Mouse (Mus musculus) forelimb bud, embryonic 11.5 days (tissue): ENCODE results near the gene Sst.

ENCODE experiments used
- DNase-seq: peaks from one replicate; pipeline ENCODE4 v3.0.0-alpha.2; 2012; ENCODE audit warnings: low read depth, low spot score

Sst gene

DNA sequence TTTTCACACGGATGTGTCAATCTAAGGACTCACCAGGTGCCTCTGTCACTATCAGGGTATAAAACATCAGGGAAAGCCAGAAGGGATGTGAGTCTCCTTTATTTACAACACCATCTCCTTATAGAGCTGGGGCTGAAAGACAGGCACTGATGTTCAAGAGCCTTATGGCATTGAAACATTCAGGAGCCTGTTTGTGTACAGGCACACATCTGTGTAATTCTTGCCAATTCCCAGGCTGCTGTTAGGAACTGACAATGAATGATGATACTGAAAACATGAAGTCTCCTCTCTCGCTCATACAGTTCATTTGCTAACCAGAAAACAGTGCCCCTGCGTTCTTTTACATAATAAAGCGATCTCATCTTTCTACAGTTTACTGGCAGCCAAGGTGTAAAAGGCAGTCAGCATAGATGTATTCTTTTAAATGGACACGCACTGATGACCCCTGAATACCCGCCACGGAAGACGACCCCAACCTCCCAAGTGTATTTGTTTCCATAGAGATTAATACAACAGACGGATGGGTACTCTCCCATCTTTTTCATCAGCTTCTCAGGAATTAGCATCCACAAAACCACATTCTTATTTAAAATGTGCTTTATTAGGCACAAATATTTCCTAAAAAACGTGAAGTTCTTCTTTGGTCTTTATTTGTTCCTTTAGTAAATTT lies 2.7 kb downstream of the Sst start:
- no peak for DNase-seq

DNA sequence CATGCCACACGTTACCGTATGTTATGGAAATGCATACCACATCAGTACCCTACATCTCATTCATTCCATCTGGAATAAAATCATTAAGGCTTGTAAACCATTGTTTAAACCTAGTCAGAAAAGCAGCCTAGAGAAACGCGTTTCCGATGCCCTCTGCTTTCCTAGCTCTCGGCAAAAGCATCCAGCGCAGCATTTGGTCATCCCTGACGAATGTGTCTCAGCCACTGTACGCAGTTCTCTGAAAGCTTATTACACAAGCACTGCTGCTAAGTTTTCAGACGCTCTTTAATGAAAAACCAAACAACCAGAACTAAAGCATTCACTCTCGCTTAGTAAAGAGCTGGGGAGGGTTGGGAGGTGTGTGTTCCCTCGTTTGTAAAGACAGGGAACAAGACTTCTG lies 5.7 kb downstream of the Sst start:
- no peak for DNase-seq

DNA sequence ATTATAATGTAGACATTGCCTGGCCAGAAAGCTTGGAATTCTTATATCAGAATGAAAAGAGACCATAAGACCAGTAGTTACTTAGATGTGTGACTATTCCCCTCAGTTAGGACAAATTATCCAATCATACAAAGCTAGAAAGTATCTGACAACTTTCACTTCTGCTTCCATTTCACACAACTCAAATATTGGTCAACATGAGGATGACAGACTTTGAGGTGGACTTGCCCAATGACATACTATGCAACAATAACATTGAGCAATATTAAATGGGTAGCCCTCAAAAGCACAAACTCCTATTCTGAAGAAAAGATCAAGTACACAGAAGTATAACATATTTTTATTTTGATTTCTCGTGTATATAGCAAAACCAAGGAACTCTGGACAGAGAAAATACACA lies 35.5 kb downstream of the Sst start:
- DNase-seq, result no peak

DNA sequence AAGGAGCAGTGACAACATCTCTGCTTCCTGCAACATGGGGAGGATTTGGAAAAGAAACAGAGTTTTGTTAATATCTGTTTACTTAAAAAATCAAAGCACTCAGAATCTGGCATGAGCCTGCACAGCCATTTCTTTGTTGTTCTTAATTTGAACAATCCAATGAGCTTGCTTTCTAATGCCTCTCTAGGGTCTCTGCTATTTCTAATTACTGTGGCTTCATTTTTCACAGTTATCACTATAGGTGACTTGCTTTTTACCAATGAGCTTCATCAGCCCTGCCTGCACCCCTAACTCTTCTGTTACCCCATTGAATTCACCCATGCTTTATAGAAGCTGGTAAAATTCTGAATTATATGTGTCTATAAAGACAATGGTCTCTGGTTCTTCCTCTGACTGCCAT lies 41.0 kb downstream of the Sst start:
- no peak for DNase-seq

DNA sequence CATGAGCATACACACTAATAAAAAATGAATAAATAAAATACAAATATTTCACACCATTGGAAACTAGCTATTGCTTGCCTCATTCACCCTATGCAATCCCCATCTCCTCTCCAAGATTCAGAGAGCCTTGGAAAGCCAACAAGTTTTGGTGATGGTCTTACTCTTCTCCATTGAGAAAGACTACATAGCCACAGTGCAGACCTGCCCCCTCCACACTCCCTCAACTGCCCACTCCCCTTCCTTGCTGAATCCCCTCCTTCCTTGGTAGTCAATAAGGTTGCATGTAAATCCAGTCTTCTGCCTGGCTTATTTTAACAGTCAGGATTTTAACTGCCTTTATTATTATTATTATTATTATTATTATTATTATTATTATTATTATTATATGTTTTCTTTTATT lies 41.6 kb downstream of the Sst start:
- no peak for DNase-seq

DNA sequence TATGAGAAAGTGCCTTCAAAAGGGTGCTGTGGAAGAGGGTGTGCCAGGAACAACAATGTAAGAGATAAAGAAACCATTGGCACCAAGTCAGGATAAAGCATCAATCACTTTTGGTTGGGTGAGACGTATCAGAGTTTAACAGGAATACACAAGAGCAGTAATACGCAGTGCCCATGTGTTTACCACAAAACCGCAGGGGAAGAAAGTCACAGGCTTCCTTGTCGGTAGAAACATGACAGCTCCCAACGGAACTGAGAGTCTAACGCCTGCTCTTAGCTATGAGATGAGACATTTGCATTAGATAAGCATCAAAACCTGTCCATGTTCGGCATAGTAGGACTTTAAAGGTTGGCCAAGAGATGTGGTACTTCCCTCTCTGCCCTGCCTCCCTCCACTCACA lies 46.1 kb downstream of the Sst start:
- no peak for DNase-seq

DNA sequence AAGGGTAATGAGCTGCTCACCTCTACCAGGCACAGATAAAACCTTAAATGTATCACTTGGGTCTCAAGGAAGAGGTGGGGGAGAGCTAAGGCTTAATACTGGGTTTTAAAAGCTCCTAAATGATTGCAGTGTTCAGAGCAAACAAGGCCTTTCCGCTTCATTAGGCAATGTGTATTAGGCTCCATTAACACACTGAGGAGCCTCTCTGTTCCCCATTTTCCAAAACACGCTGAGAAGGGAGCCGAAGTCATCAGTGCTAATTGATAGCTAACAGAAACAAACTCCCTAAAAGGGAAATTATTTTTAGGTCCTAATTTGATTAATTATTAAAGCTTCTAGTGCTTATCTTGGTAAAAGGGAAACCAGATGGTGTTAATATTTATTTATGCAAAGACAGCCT lies 48.1 kb downstream of the Sst start:
- no peak for DNase-seq
